Mouse (Mus musculus): ENCODE measurements around the gene Mrap2.

DNA sequence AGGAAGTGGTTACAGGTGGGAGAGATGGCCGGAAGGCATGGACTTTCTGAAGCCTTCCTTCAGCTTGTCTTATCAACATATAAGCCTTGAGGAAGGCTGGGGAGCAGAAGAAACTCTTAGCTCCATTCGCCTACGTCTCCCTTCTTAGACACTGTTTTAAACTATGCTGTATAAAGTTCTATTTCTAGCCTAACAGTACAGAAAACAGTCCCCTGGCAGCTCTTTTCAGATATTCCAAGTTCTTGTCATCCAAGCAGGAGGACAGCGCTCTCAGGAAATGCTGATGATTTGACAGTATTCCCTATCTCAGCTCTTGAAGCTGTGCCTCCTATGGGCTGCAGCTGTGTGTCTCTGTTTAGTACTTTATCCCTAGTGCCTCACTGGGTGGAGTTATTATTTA is 56.8 kb downstream of the Mrap2 start:
- TF ChIP-seq POLR2A (IDR thresholded peaks at IDR 0.05; ENCODE audit: insufficient read length, low read depth) (no peak), MAX (IDR thresholded peaks at IDR 0.05; ENCODE audit: low read depth) (no peak), POLR2AphosphoS2 (IDR thresholded peaks at IDR 0.05; ENCODE audit: insufficient read length, low read depth) (no peak), USF1 (IDR thresholded peaks at IDR 0.05; ENCODE audit: low read depth) (no peak)
